Mouse (Mus musculus) liver, embryonic 14.5 days (tissue): ENCODE data around the gene Ngly1.

Experiments
- CTCF ChIP-seq: IDR thresholded peaks from 2 replicates; pipeline ENCODE4 v1.5.1; 2016; ENCODE audit warnings: antibody characterized with exemption, low read depth, control low read depth
- EP300 ChIP-seq: IDR thresholded peaks from 2 replicates; pipeline ENCODE4 v1.6.1; 2016; ENCODE audit warnings: antibody characterized with exemption, low read depth

DNA sequence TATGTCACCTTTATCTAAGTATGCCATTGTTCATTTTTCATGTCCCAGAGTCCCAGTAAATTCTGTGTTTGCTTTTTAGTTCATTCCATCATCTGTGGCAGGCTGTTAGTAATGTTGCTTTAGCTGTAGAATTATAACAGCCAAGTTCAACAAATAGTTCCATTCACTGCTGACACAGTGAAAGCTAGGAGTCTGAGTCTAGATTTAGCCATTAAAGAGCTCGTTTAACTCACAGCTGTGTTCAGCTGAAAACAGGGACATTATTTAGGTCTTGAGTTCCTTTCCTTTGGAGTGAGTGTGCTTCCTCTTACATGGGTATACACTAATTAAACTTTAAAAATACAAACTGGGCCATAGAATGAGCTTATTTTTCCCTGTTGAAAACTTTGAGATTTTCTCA lies 43.3 kb downstream of the Ngly1 start:
- TF ChIP-seq CTCF (no peak), EP300 (no peak)
